Mouse (Mus musculus): ENCODE results near the gene Nfib.

GRCm38 (mm10) chr4:82692009-82692326, 13.6 kb downstream of the Nfib start:
- TF ChIP-seq CTCF (IDR thresholded peaks at IDR 0.05; ENCODE audit: control insufficient read depth, insufficient read depth, low read length), result no peak
- TF ChIP-seq POLR2A (IDR thresholded peaks at IDR 0.05; ENCODE audit: borderline replicate concordance, control insufficient read depth, low read depth, low read length), result no peak

Measured in bone marrow, adult 2 months (tissue).